Mouse (Mus musculus): Measurements from ENCODE around the gene Krtap4-13. TPM values are rescaled to one million over a fixed set of nuclear protein-coding genes. Genes with fewer than 3 reads are reported as not detected.

Krtap4-13 gene
- polyA plus RNA-seq (2015; fragmentation: Nextera tagmentation; extraction: Ambion mirVana), result not detected in 2 replicates

GRCm38 (mm10) chr11:99809792-99810191 is at the start of gene Krtap4-13:
Gene Krtap4-13 (minus strand): TSS chr11:99809892.

GRCm38 (mm10) chr11:99857617-99858016 is 47.9 kb upstream of the Krtap4-13 start, which contains the start of gene Gm11568:
Gene Gm11568 (plus strand): TSS chr11:99857917.

GRCm38 (mm10) chr11:99851508-99851907 is 41.8 kb upstream of the Krtap4-13 start, which contains the start of gene Krtap4-16:
Gene Krtap4-16 (minus strand): TSS chr11:99851608.

GRCm38 (mm10) chr11:99837966-99838365 is 28.3 kb upstream of the Krtap4-13 start, which contains the start of gene 2300003K06Rik:
Gene 2300003K06Rik (minus strand): TSS chr11:99838066.

GRCm38 (mm10) chr11:99815566-99815965 is 5.9 kb upstream of the Krtap4-13 start, which contains the start of gene Gm11564:
Gene Gm11564 (minus strand): TSS chr11:99815666.

GRCm38 (mm10) chr11:99804346-99804745 is 5.3 kb downstream of the Krtap4-13 start, which contains the start of gene Gm11554:
Gene Gm11554 (minus strand): TSS chr11:99804446.

GRCm38 (mm10) chr11:99798832-99799231 is 10.9 kb downstream of the Krtap4-13 start, which contains the start of gene Gm11569:
Gene Gm11569 (minus strand): TSS chr11:99798932.

GRCm38 (mm10) chr11:99793367-99793766 is 16.3 kb downstream of the Krtap4-13 start, which contains the start of gene Gm11596:
Gene Gm11596 (minus strand): TSS chr11:99793467.

GRCm38 (mm10) chr11:99784900-99785299 is 24.8 kb downstream of the Krtap4-13 start, which contains the start of gene Krtap4-9:
Gene Krtap4-9 (plus strand): TSS chr11:99785200.

GRCm38 (mm10) chr11:99780604-99781003 is 29.1 kb downstream of the Krtap4-13 start, which contains the start of gene Krtap4-8:
Gene Krtap4-8 (minus strand): TSS chr11:99780704.

GRCm38 (mm10) chr11:99772813-99773212 is 36.9 kb downstream of the Krtap4-13 start, which contains the start of gene Gm11595:
Gene Gm11595 (minus strand): TSS chr11:99772913.

Other genes with a start within 250 kb of the Krtap4-13 start
- gene Krtap3-1, start 243.3 kb downstream of the Krtap4-13 start, polyA plus RNA-seq (2015; fragmentation: Nextera tagmentation; extraction: Ambion mirVana), result not detected in 2 replicates
- gene Krtap1-5, start 228.9 kb downstream of the Krtap4-13 start, polyA plus RNA-seq (2015; fragmentation: Nextera tagmentation; extraction: Ambion mirVana), result not detected in 2 replicates
- not detected in 2 replicates for gene Krtap1-4, start 226.2 kb downstream of the Krtap4-13 start, polyA plus RNA-seq (2015; fragmentation: Nextera tagmentation; extraction: Ambion mirVana)
- gene Krtap1-3, start 218.6 kb downstream of the Krtap4-13 start, polyA plus RNA-seq (2015; fragmentation: Nextera tagmentation; extraction: Ambion mirVana), result not detected in 2 replicates
- not detected in 2 replicates for gene Krtap9-3, start 211.8 kb downstream of the Krtap4-13 start, polyA plus RNA-seq (2015; fragmentation: Nextera tagmentation; extraction: Ambion mirVana)
- gene Gm11938, start 206.6 kb downstream of the Krtap4-13 start, polyA plus RNA-seq (2015; fragmentation: Nextera tagmentation; extraction: Ambion mirVana), result not detected in 2 replicates
- gene Gm11937, start 199.7 kb downstream of the Krtap4-13 start, polyA plus RNA-seq (2015; fragmentation: Nextera tagmentation; extraction: Ambion mirVana), result not detected in 2 replicates
- gene Krtap2-4, start 195.0 kb downstream of the Krtap4-13 start, polyA plus RNA-seq (2015; fragmentation: Nextera tagmentation; extraction: Ambion mirVana), result not detected in 2 replicates
- gene Gm11562, start 189.5 kb downstream of the Krtap4-13 start, polyA plus RNA-seq (2015; fragmentation: Nextera tagmentation; extraction: Ambion mirVana), result not detected in 2 replicates
- not detected in 2 replicates for gene Krtap4-1, start 181.7 kb downstream of the Krtap4-13 start, polyA plus RNA-seq (2015; fragmentation: Nextera tagmentation; extraction: Ambion mirVana)
- gene Krtap4-2, start 174.8 kb downstream of the Krtap4-13 start, polyA plus RNA-seq (2015; fragmentation: Nextera tagmentation; extraction: Ambion mirVana), result not detected in 2 replicates
- not detected in 2 replicates for gene Krtap4-7, start 165.8 kb downstream of the Krtap4-13 start, polyA plus RNA-seq (2015; fragmentation: Nextera tagmentation; extraction: Ambion mirVana)
- gene Gm11555, start 159.7 kb downstream of the Krtap4-13 start, polyA plus RNA-seq (2015; fragmentation: Nextera tagmentation; extraction: Ambion mirVana), result not detected in 2 replicates
- not detected in 2 replicates for gene Gm11563, start 150.9 kb downstream of the Krtap4-13 start, polyA plus RNA-seq (2015; fragmentation: Nextera tagmentation; extraction: Ambion mirVana)
- gene Krtap4-6, start 143.9 kb downstream of the Krtap4-13 start, polyA plus RNA-seq (2015; fragmentation: Nextera tagmentation; extraction: Ambion mirVana), result not detected in 2 replicates
- gene Gm14190, start 119.2 kb downstream of the Krtap4-13 start, polyA plus RNA-seq (2015; fragmentation: Nextera tagmentation; extraction: Ambion mirVana), result not detected in 2 replicates
- not detected in 2 replicates for gene Gm14180, start 75.6 kb downstream of the Krtap4-13 start, polyA plus RNA-seq (2015; fragmentation: Nextera tagmentation; extraction: Ambion mirVana)
- not detected in 2 replicates for gene Gm11595, start 37.0 kb downstream of the Krtap4-13 start, polyA plus RNA-seq (2015; fragmentation: Nextera tagmentation; extraction: Ambion mirVana)
- gene Krtap4-8, start 29.2 kb downstream of the Krtap4-13 start, polyA plus RNA-seq (2015; fragmentation: Nextera tagmentation; extraction: Ambion mirVana), result not detected in 2 replicates
- not detected in 2 replicates for gene Krtap4-9, start 24.7 kb downstream of the Krtap4-13 start, polyA plus RNA-seq (2015; fragmentation: Nextera tagmentation; extraction: Ambion mirVana)
- not detected in 2 replicates for gene Gm11596, start 16.4 kb downstream of the Krtap4-13 start, polyA plus RNA-seq (2015; fragmentation: Nextera tagmentation; extraction: Ambion mirVana)
- not detected in 2 replicates for gene Gm11569, start 11.0 kb downstream of the Krtap4-13 start, polyA plus RNA-seq (2015; fragmentation: Nextera tagmentation; extraction: Ambion mirVana)
- gene Gm11554, start 5.4 kb downstream of the Krtap4-13 start, polyA plus RNA-seq (2015; fragmentation: Nextera tagmentation; extraction: Ambion mirVana), result not detected in 2 replicates
- not detected in 2 replicates for gene Gm11564, start 5.8 kb upstream of the Krtap4-13 start, polyA plus RNA-seq (2015; fragmentation: Nextera tagmentation; extraction: Ambion mirVana)
- not detected in 2 replicates for gene 2300003K06Rik, start 28.2 kb upstream of the Krtap4-13 start, polyA plus RNA-seq (2015; fragmentation: Nextera tagmentation; extraction: Ambion mirVana)
- not detected in 2 replicates for gene Krtap4-16, start 41.7 kb upstream of the Krtap4-13 start, polyA plus RNA-seq (2015; fragmentation: Nextera tagmentation; extraction: Ambion mirVana)
- gene Gm11568, start 48.0 kb upstream of the Krtap4-13 start, polyA plus RNA-seq (2015; fragmentation: Nextera tagmentation; extraction: Ambion mirVana), result not detected in 2 replicates
- not detected in 2 replicates for gene Gm11559, start 54.6 kb upstream of the Krtap4-13 start, polyA plus RNA-seq (2015; fragmentation: Nextera tagmentation; extraction: Ambion mirVana)
- not detected in 2 replicates for gene Krtap9-1, start 63.5 kb upstream of the Krtap4-13 start, polyA plus RNA-seq (2015; fragmentation: Nextera tagmentation; extraction: Ambion mirVana)
- not detected in 2 replicates for gene Gm11567, start 69.3 kb upstream of the Krtap4-13 start, polyA plus RNA-seq (2015; fragmentation: Nextera tagmentation; extraction: Ambion mirVana)
- gene Krtap31-1, start 98.0 kb upstream of the Krtap4-13 start, polyA plus RNA-seq (2015; fragmentation: Nextera tagmentation; extraction: Ambion mirVana), result not detected in 2 replicates
- gene Gm11565, start 104.9 kb upstream of the Krtap4-13 start, polyA plus RNA-seq (2015; fragmentation: Nextera tagmentation; extraction: Ambion mirVana), result not detected in 2 replicates
- not detected in 2 replicates for gene Krtap31-2, start 126.4 kb upstream of the Krtap4-13 start, polyA plus RNA-seq (2015; fragmentation: Nextera tagmentation; extraction: Ambion mirVana)
- not detected in 2 replicates for gene Krtap9-5, start 138.6 kb upstream of the Krtap4-13 start, polyA plus RNA-seq (2015; fragmentation: Nextera tagmentation; extraction: Ambion mirVana)
- gene Krtap29-1, start 169.2 kb upstream of the Krtap4-13 start, polyA plus RNA-seq (2015; fragmentation: Nextera tagmentation; extraction: Ambion mirVana), result not detected in 2 replicates
- not detected in 2 replicates for gene Krtap16-1, start 176.7 kb upstream of the Krtap4-13 start, polyA plus RNA-seq (2015; fragmentation: Nextera tagmentation; extraction: Ambion mirVana)
- gene Krtap17-1, start 184.1 kb upstream of the Krtap4-13 start, polyA plus RNA-seq (2015; fragmentation: Nextera tagmentation; extraction: Ambion mirVana), result not detected in 2 replicates
- gene Krt33a, start 206.3 kb upstream of the Krtap4-13 start, polyA plus RNA-seq (2015; fragmentation: Nextera tagmentation; extraction: Ambion mirVana), result not detected in 2 replicates
- gene Krt33b, start 220.0 kb upstream of the Krtap4-13 start, polyA plus RNA-seq (2015; fragmentation: Nextera tagmentation; extraction: Ambion mirVana), result not detected in 2 replicates
- not detected in 2 replicates for gene Krt34, start 231.7 kb upstream of the Krtap4-13 start, polyA plus RNA-seq (2015; fragmentation: Nextera tagmentation; extraction: Ambion mirVana)
- gene Krt31, start 240.7 kb upstream of the Krtap4-13 start, polyA plus RNA-seq (2015; fragmentation: Nextera tagmentation; extraction: Ambion mirVana), result not detected in 2 replicates